Mouse (Mus musculus): ENCODE data around the gene Foxp1.

DNA sequence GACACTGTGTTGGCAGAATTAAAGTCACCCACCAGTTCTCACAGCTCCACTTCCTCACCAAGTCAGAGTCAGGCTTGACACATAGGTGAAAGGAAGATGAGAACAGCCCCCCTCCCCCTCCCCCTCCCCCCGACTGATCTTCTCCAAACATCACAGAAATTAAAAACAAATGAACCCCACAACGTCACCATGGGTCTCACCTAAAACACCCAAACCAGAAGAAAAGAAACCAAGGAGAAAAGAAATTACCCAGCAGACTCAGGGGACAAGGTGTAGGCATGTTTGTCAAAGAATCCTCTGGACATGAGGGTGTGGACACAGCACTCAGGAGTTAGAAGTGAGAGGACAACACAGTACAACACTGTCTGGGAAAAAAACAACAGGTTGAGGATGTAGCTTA, 93.6 kb downstream of the Foxp1 start:
- TF ChIP-seq CTCF (IDR thresholded peaks at IDR 0.05; ENCODE audit: low read depth) (no peak), EP300 (IDR thresholded peaks at IDR 0.05; ENCODE audit: low read depth) (no peak)
